In genomic region chr7:25429886-25430784, GRCm38 (mm10) we compare ENCODE assay signal across 22 mouse cellular contexts. TPM values are rescaled to one million over a fixed set of nuclear protein-coding genes. Genes with fewer than 3 reads are reported as not detected.
DNase-seq lines count a peak whose midpoint lies in the region; ATAC-seq lines count a peak whose summit lies in the region.
"Had no signal": no experiment of that assay in that cellular context is flagged by ENCODE, and none has a peak within 500 bp of the region (broad histone marks: within the 10 kb centered on the region; RNA-seq: fewer than 3 reads in every experiment).

No protein-coding gene starts in this region.

- no peaks in the 10 kb centered on the region for H3K9me3 ChIP-seq in megakaryocyte, embryonic 14.5 days
- H3K9me3 ChIP-seq in intestine, embryonic 15.5 days: no peaks in the 10 kb centered on the region
- H3K9me3 ChIP-seq: limb, embryonic 15.5 days had no signal

- DNase-seq in NIH3T3 (ENCODE audit: low read depth): peak; percentile 34
- no peak for DNase-seq in adrenal gland, adult 18-20 months (ENCODE audit: low spot score in 2 of 2)
- DNase-seq in embryo, embryonic 10.5 days (ENCODE audit: low spot score): no peak
- no peak for DNase-seq in layer of hippocampus, postnatal 36 days
- DNase-seq: adrenal gland, postnatal 36 days; cerebellum, postnatal 10 days; heart, postnatal 10 days; kidney, adult 9 months; lung, embryonic 14.5 days; midbrain, embryonic 14.5 days; right cerebral cortex, postnatal 14 days had no signal

- H3K4me1 ChIP-seq in megakaryocyte, embryonic 14.5 days: peaks cover 83% of the 10 kb centered on the region
- peaks cover 19% of the 10 kb centered on the region for H3K4me1 ChIP-seq in intestine, embryonic 15.5 days (replicated peaks)

- H3K9ac ChIP-seq in intestine, embryonic 15.5 days: no peak overlapping the region
- H3K9ac ChIP-seq: hindbrain, embryonic 14.5 days; limb, embryonic 15.5 days; lung, embryonic 14.5 days had no signal

- no peak overlapping the region for H3K4me2 ChIP-seq in intestine, embryonic 15.5 days (replicated peaks)
- H3K4me2 ChIP-seq: hindbrain, embryonic 14.5 days; limb, embryonic 15.5 days; lung, embryonic 14.5 days had no signal

- H3K4me3 ChIP-seq in megakaryocyte, embryonic 14.5 days (replicated peaks): peak overlapping the region; percentile 64
- no peak overlapping the region for H3K4me3 ChIP-seq in intestine, embryonic 15.5 days (replicated peaks)
- H3K4me3 ChIP-seq: erythroblast, embryonic 14.5 days; layer of hippocampus, adult 2 months; limb, embryonic 15.5 days had no signal

- peak overlapping the region; percentile 25 for H3K27ac ChIP-seq in intestine, embryonic 15.5 days
- H3K27ac ChIP-seq: hindbrain, embryonic 14.5 days; layer of hippocampus, adult 2 months; limb, embryonic 15.5 days had no signal

- no peaks in the 10 kb centered on the region for H3K27me3 ChIP-seq in megakaryocyte, embryonic 14.5 days (replicated peaks)
- no peaks in the 10 kb centered on the region for H3K27me3 ChIP-seq in intestine, embryonic 15.5 days (replicated peaks)
- H3K27me3 ChIP-seq: limb, embryonic 15.5 days had no signal

- WGBS in intestine, embryonic 15.5 days: 55% methylated on average over 4 of the region's 4 CpGs

- no peak for ATAC-seq in megakaryocyte, adult 5-6 weeks (ENCODE audit: poor library complexity, severe bottlenecking)
- peak; percentile 89 for ATAC-seq in intestine, embryonic 15.5 days
- ATAC-seq: forebrain, embryonic 16.5 days had no signal

- no peaks in the 10 kb centered on the region for H3K36me3 ChIP-seq in megakaryocyte, embryonic 14.5 days (replicated peaks; ENCODE audit: low read length)
- H3K36me3 ChIP-seq in intestine, embryonic 15.5 days: no peaks in the 10 kb centered on the region
- H3K36me3 ChIP-seq: limb, embryonic 15.5 days had no signal

RNA-seq across cellular contexts. Expression of gene Cxcl17, which starts 17.4 kb away (rescaled TPM):
- not detected in 2 replicates for polyA plus RNA-seq in megakaryocyte, embryonic 14.5 days (2012; ENCODE audit: insufficient read depth, low replicate concordance)
- not detected in 2 replicates for total RNA-seq in megakaryocyte, adult 5-6 weeks (2015)
- total RNA-seq in megakaryocyte, adult 5-6 weeks (2017): not detected in 2 replicates
- 0.45 TPM in 1 of 2 replicates, not detected in the other for polyA plus RNA-seq in intestine, embryonic 15.5 days (2015; fragmentation: Nextera tagmentation; extraction: Ambion mirVana)
- not detected for total RNA-seq in adrenal gland, adult 18-20 months (2021)
- not detected for total RNA-seq in layer of hippocampus, postnatal 36 days (2021)
- total RNA-seq: adrenal gland, postnatal 36 days; gastrocnemius, adult 18-20 months; heart, adult 8-10 months; heart, postnatal 10 days; layer of hippocampus, adult 2 months; left cerebral cortex, postnatal 10 days had no signal
- polyA plus RNA-seq: erythroblast, embryonic 14.5 days; lung, embryonic 14.5 days had no signal

RNA-seq across cellular contexts. Expression of gene Lipe, which starts 31.6 kb away (rescaled TPM):
- polyA plus RNA-seq in megakaryocyte, embryonic 14.5 days (2012; ENCODE audit: insufficient read depth, low replicate concordance): 5.0 and 9.1 TPM in 2 replicates
- total RNA-seq in megakaryocyte, adult 5-6 weeks (2015): 17.4 and 20.6 TPM in 2 replicates
- total RNA-seq in megakaryocyte, adult 5-6 weeks (2017): 17.3 and 23.6 TPM in 2 replicates
- 7.0 and 8.8 TPM in 2 replicates for polyA plus RNA-seq in intestine, embryonic 15.5 days (2015; fragmentation: Nextera tagmentation; extraction: Ambion mirVana)
- 100 to 1,000 TPM; 332 to 738 TPM for total RNA-seq in adrenal gland, adult 18-20 months (2021)
- 10 to 100 TPM in 1 of 2 experiments, 1 to 10 TPM in 1; 7.3 to 10.4 TPM for total RNA-seq in layer of hippocampus, postnatal 36 days (2021)

RNA-seq across cellular contexts. Expression of gene Ceacam1, which starts 47.3 kb away (rescaled TPM):
- polyA plus RNA-seq in megakaryocyte, embryonic 14.5 days (2012; ENCODE audit: insufficient read depth, low replicate concordance): 1.4 TPM in 1 of 2 replicates, not detected in the other
- total RNA-seq in megakaryocyte, adult 5-6 weeks (2015): 309 and 334 TPM in 2 replicates
- total RNA-seq in megakaryocyte, adult 5-6 weeks (2017): 89.9 and 122 TPM in 2 replicates
- polyA plus RNA-seq in intestine, embryonic 15.5 days (2015; fragmentation: Nextera tagmentation; extraction: Ambion mirVana): 31.4 and 32.3 TPM in 2 replicates
- 10 to 100 TPM in 1 of 2 experiments, 1 to 10 TPM in 1; 9.3 to 34.6 TPM for total RNA-seq in adrenal gland, adult 18-20 months (2021)
- total RNA-seq in layer of hippocampus, postnatal 36 days (2021): 1 to 10 TPM; 2.8 to 3.0 TPM

Comparison
In these comparisons a context has a peak if more than half of its experiments do, and no peak if none do; other contexts are left out.
1. RNA of gene Lipe, which starts 31.6 kb away (total RNA-seq): 332 to 738 TPM in adrenal gland, adult 18-20 months; 17.3 to 23.6 TPM in megakaryocyte, adult 5-6 weeks and 7.3 to 10.4 TPM in layer of hippocampus, postnatal 36 days; every median in the first group is over 10 times any median in the second.